Mouse (Mus musculus) 416B (cell line): ENCODE data around the gene Fkbp10.

Experiments used
- DNase-seq: peaks from one replicate; pipeline ENCODE4 v3.0.0; 2011; ENCODE audit warnings: low read depth

Fkbp10 gene

GRCm38 (mm10) chr11:100411736-100412135 lies 3.8 kb upstream of the Fkbp10 start:
- DNase-seq = peak; percentile 39

DNA sequence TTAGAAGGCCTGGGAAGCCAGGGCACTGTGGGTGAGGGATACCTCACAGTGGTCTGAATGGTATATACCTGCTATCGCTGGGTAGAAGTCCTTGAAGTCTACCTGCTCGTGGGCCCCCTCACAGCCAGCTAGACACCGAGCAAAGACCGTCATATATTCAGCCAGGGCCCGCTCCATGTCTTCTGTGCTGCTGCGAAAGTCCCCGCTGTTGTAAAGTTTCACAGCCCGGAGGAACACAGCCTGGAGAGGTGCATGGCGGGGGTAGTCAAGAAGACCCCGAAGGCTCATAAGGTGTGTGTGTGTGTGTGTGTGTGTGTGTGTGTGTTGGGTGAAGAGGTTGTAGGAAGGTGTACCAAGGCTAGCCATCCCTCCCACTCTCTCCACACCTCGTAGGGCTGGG lies 2.0 kb upstream of the Fkbp10 start:
- no peak for DNase-seq

DNA sequence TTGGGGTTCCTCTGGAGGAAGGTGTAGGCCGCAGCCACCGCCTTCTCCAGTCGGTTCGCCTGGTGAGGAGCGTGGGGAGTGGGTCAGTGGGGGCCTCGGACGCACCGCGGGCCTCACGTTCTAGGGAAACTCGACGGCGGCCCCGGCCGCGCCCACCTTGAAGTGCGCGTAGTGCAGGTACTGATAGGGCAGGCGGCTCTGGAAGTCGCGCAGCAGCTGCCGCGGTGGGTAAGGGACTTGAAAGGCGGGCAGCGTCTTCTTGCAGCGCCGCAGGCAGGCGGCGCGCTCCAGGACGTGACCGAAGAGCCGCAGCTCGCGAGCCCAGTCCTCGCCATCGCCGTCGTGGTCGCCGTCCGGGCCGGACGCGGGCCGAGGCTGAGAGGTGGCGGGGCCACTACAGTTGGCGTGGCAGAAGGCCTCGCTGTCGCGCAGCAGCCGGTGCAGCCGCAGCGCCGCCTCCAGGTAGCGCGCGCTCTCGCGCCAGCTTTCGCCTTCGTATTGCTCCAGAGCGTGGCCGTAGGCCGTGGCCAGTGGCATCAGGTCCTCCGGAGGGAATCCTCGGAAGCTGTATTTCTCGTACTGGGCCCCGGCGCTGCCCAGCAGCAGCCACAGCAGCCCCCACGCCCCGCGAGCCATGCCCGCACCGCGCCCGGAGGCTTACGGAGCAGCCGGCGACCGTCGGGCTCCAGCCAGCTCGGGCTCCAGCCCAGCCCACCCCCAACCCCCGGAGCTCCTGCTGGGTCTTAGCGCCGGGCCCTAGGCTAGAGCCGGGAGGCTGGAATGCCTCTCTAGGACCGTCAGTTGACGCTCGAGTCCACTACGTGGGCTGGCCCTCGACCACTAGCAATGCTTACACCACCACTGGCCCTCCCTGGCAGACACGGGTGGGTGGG lies 1.2 kb upstream of the Fkbp10 start, which contains the start of gene P3h4:
Gene P3h4, minus strand, starts transcription at position 816 of the 893 bp plus-strand sequence.
- DNase-seq = no peak

DNA sequence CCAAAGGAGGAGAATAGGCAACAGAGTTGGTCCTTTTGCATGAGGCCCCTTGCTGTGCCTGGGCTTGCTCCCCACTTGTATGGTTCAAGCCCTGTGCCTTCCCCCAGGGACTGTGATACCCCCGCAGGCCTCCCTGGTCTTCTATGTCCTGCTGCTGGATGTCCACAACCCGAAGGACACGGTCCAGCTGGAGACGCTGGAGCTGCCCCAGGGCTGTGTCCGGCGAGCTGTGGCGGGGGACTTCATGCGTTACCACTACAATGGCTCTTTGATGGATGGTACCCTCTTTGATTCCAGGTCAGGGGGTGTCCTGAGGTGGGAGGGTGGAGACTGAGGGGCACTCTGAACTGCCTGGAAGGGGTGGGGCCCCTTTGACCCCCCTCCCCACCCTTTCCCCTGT lies 6.0 kb downstream of the Fkbp10 start:
- no peak for DNase-seq

GRCm38 (mm10) chr11:100423836-100424235 lies 8.3 kb downstream of the Fkbp10 start:
- DNase-seq = no peak

- DNase-seq = peak; percentile 84
Measured at GRCm38 (mm10) chr11:100425851-100426250, 10.4 kb downstream of the Fkbp10 start.

GRCm38 (mm10) chr11:100426820-100427219 lies 11.3 kb downstream of the Fkbp10 start:
- peak; percentile 77 for DNase-seq

DNA sequence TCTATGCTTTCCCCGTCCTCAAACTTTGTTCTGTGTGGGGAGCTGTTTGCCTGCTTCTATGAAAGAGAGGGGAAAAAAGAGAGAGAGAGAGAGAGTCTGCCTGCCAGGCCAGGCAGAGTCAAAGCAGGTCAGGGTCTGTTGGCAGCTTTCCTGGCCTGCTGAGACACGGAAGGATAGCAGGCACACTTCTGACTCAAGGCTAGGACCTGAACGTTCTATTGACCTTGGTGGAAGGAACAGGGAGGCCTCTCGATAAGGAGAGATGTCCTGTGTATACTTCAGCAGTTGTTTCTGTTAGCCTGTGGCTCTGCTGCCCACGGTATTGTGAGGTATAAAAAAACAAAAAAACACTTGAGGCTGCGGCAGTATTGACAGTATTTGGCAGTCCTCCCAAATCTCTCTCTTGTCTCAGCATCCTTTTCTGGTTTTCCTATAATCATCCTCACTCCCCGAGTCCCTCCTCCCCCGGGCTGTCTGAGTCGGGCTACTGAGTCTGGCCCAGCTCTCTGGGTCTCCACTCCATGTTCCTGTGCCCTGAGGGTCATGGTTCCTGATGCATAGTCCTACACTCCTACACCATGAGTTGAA lies 13.2 kb downstream of the Fkbp10 start:
- no peak for DNase-seq

DNA sequence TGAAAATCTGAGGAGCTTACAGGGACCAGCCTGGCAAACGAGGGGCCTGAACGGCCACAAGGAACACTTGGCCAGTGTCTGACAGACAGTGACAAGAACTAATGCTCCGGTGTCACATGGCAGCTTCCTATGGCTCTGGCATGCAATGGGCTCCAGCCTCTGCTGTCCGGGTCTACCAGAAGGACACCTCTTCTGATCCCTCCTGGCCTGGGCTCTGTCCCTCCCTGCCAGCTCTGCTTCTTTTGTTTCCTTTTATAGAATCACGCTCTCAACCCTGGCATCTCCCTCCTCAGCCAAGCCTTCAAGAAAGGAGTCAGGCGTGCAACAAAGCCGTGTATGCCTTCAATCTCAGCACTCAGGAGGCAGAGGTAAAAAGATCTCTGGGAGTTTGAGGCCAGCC lies 14.6 kb downstream of the Fkbp10 start:
- no peak for DNase-seq

DNA sequence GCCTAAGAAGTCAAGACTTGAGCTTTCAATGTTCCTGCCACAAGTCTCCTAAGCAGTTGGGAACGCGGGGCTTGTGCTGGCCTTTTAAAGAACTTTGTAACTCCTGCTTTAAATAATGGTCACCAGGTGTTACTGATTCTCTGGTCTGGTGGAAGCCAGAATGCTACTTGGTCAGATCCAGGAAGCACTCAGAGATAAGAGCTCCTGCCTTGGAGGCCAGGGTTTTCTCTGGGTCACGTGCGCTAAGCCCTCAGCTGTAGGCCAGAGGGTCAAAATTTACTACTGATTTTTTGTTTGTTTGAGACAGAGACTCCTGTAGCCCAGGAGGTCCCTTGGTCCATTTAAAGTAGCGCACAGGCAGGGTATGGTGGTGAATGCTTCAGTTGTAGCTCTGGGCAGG lies 16.5 kb downstream of the Fkbp10 start:
- DNase-seq = no peak

DNA sequence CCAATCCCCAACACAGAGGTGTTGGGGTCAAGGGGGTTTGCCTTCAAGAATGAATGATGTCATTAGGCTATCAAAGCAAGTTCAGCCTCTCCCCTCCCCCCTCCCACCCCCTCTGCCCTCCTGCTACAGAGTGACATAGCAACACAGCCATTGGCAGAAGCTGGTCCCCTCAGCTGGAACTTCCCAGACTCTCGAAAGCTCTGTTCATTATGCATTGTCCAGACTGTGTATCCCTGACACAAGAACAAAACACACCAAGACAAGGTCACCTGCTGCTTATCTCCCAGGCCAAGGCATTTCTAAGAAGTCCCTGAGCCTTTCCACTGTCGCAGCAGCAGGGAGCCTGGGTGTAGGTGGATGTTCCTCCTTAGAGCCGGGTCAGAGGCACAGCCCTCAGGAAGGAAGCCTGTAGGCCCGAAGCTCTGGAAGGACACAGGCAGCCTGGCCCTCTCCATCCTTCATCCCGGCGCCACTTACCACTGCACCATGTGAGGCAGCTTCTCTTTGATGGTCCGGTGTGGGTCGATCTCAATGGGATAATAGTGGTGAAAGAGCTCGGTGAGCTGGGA lies 20.3 kb downstream of the Fkbp10 start:
- DNase-seq = no peak

- DNase-seq = no peak
Measured at GRCm38 (mm10) chr11:100437901-100438300, 22.4 kb downstream of the Fkbp10 start.

DNA sequence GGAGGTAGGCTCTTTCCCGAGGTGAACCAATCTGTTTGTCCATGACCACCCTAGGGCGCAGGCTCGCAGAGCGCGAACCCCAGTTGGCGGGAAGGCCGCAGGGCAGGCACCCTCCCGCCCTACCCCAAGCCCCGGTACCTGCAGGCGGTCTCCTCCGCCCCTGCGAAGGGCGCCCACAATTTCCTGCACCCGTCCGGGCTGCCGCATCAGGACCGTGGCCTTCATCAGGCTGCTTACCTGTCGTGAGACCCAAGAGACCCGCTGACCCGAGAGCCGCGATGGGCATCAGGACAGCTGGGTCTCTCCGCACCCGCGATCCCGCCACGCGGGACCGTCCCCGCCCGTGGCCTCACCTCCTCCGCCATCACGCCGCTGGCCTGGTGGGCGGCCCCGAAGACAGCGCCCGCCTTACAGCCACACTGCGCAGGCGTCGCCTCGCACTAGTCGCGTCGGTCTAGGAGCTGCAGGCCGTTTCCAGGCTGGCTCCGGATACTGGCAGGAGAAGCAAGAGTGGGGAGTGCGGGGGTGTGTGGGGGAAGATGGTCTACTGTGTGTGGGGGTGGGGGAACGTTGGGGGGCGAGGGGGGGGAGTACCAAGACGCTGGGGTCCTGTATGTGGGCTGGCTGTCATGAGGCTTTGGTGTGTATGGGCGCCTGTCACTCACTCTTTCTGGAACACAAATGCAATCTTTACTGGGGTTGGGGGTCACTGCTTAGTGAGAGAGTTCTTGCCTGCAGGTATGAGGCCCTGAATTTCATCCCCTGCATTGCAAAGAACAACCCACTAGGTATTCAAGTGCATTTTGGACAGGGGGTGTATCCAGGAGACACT lies 25.4 kb downstream of the Fkbp10 start:
- DNase-seq = peak; percentile 62

DNA sequence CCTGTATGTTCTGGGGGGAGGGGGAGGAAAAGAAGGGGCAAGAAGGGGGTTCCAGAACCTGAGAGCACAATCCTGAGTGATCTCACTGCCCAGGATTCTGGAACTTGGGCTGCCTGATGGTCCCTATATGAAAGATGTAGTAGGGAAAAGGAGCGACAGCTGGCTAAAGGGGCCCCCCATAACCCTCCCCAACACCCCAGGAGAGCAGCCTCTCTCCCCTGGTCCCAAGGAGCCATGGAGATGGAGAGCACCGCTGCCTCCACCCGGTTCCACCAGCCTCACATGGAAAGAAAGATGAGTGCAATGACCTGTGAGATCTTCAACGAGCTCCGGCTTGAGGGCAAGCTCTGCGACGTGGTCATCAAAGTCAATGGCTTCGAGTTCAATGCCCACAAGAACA lies 26.3 kb downstream of the Fkbp10 start, which contains the start of the genes Nt5c3b and Klhl10:
Gene Nt5c3b, minus strand, starts transcription at position 12 of the 400 bp plus-strand sequence.
Gene Klhl10, plus strand, starts transcription at position 121 of the 400 bp plus-strand sequence.
- DNase-seq = no peak

DNA sequence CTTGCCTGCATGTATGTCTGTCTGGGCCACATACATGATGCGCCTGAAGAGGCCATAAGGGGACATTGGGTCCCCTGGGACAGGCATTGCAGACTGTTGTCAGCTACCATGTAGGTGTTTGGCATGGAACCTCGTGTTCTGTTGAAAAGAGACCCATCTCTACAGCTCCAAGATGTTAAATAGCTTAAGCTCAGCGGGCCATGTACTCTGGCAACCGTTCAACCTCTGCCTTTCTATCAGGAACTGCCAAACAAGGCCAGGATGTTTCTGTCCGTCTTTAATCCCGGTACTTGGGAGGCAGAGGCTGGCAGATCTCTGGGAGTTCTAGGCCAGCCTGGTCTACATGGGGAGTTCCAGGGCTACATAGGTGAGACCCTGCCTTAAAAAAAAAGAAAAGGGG lies 27.1 kb downstream of the Fkbp10 start:
- no peak for DNase-seq

- no peak for DNase-seq
Measured at GRCm38 (mm10) chr11:100457247-100457646, 41.8 kb downstream of the Fkbp10 start.

GRCm38 (mm10) chr11:100457711-100458110 lies 42.2 kb downstream of the Fkbp10 start:
- no peak for DNase-seq

GRCm38 (mm10) chr11:100462699-100463098 lies 47.2 kb downstream of the Fkbp10 start:
- DNase-seq = no peak

GRCm38 (mm10) chr11:100465229-100465792 lies 49.8 kb downstream of the Fkbp10 start:
- peak; percentile 43 for DNase-seq

DNA sequence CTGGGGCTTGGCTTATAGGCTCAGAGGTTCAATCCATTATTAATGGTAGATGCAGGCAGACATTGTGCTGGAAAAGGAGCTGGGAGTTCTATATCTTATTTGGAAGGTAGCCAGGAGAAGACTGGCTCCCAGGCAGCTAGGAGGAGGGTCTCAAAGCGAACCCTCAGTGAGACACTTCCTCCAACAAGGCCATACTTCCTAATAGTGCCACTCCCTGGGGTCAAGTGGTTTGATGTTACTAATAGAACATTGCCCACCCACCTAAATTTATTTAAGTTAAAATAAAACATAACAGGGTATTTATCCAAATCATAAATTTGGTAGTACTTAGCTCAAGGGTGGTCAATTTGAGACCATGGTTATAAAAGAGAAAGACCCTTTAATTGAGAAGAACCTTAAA lies 50.3 kb downstream of the Fkbp10 start:
- no peak for DNase-seq

GRCm38 (mm10) chr11:100471352-100472196 lies 56.1 kb downstream of the Fkbp10 start:
- DNase-seq = no peak
